Mouse (Mus musculus) right cerebral cortex, postnatal 14 days (tissue): ENCODE results near the gene Rab20.

Source experiments
- DNase-seq: peaks from one replicate; pipeline ENCODE4 v3.0.0; 2022

Rab20 gene

GRCm38 (mm10) chr8:11452152-11452551 is 26.4 kb downstream of the Rab20 start:
- no peak for DNase-seq

GRCm38 (mm10) chr8:11450184-11451113 is 28.1 kb downstream of the Rab20 start:
- DNase-seq: peak; percentile 19

- no peak for DNase-seq
Observed at GRCm38 (mm10) chr8:11447910-11448570, 30.5 kb downstream of the Rab20 start.

GRCm38 (mm10) chr8:11445790-11446189 is 32.7 kb downstream of the Rab20 start:
- no peak for DNase-seq

GRCm38 (mm10) chr8:11444216-11444615 is 34.3 kb downstream of the Rab20 start:
- no peak for DNase-seq

GRCm38 (mm10) chr8:11443611-11444010 is 34.9 kb downstream of the Rab20 start:
- DNase-seq: no peak

GRCm38 (mm10) chr8:11441291-11441690 is 37.2 kb downstream of the Rab20 start:
- no peak for DNase-seq

- peak; percentile 41 for DNase-seq
Observed at GRCm38 (mm10) chr8:11437862-11438261, 40.6 kb downstream of the Rab20 start.

- no peak for DNase-seq
Observed at GRCm38 (mm10) chr8:11430688-11431087, 47.8 kb downstream of the Rab20 start.

- DNase-seq: no peak
Observed at GRCm38 (mm10) chr8:11423091-11423490, 55.4 kb downstream of the Rab20 start.

GRCm38 (mm10) chr8:11421968-11422367 is 56.5 kb downstream of the Rab20 start:
- DNase-seq: no peak

GRCm38 (mm10) chr8:11421105-11421504 is 57.4 kb downstream of the Rab20 start:
- DNase-seq: peak; percentile 69

GRCm38 (mm10) chr8:11419645-11420044 is 58.9 kb downstream of the Rab20 start:
- DNase-seq: peak; percentile 56

- peak; percentile 65 for DNase-seq
Observed at GRCm38 (mm10) chr8:11419232-11419631, 59.3 kb downstream of the Rab20 start.

- no peak for DNase-seq
Observed at GRCm38 (mm10) chr8:11417762-11418161, 60.7 kb downstream of the Rab20 start.

GRCm38 (mm10) chr8:11415089-11415488 is 63.4 kb downstream of the Rab20 start:
- no peak for DNase-seq

GRCm38 (mm10) chr8:11414304-11414703 is 64.2 kb downstream of the Rab20 start:
- DNase-seq: peak; percentile 45

GRCm38 (mm10) chr8:11412450-11412849 is 66.1 kb downstream of the Rab20 start:
- no peak for DNase-seq

- DNase-seq: no peak
Observed at GRCm38 (mm10) chr8:11411504-11412124, 66.9 kb downstream of the Rab20 start.

- peak; percentile 37 for DNase-seq
Observed at GRCm38 (mm10) chr8:11405722-11406481, 72.6 kb downstream of the Rab20 start.

- no peak for DNase-seq
Observed at GRCm38 (mm10) chr8:11404614-11405013, 73.9 kb downstream of the Rab20 start.

- DNase-seq: no peak
Observed at GRCm38 (mm10) chr8:11403813-11404212, 74.7 kb downstream of the Rab20 start.
